Mouse (Mus musculus) liver, postnatal 0 days (tissue): ENCODE measurements around the gene Camta1.
A peak's percentile ranks its signal among the peaks of the same experiment; 100 is the strongest.

Experiments
- CTCF ChIP-seq: sonication (generic); IDR thresholded peaks from 2 replicates; pipeline ENCODE4 v1.5.1; 2016; ENCODE audit warnings: antibody characterized with exemption, low read depth
- EP300 ChIP-seq: IDR thresholded peaks from 2 replicates; pipeline ENCODE4 v1.6.1; 2016; ENCODE audit warnings: antibody characterized with exemption, low read depth, mild to moderate bottlenecking

GRCm38 (mm10) chr4:151240465-151240864, 621.2 kb downstream of the Camta1 start:
- TF ChIP-seq CTCF (peak; percentile 25), EP300 (no peak)
